Mouse (Mus musculus): ENCODE measurements at regions not wholly inside any gene's neighbourhood (a gene's known extent, or its start where the extent isn't known, plus 50 kb on each side); places are given as distances from the start of the nearest gene placed in this dataset.

DNA sequence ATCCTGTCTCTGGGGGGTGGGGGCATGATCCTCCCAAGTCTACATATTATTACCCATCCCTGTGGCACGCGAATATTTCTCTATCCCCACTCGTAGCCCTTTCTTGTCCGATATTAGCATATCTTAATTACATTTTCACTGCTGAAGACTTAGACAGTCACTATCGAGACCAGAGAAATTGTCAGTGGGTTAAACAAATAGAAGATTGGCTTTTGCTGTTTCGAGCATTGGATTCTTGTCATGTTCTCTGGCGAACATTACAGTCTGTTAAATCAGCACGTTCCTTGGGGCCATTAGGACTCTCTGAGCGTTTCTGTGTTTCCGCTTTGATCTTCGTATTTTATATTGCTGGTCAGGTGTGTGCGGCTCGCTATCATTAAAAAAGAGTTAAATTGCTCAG, 129.6 kb upstream of the Psmd7 start:
- DNase-seq (ENCODE audit: low spot score) = no peak

GRCm38 (mm10) chr8:107719656-107720055, 131.4 kb upstream of the Psmd7 start:
- DNase-seq (ENCODE audit: low spot score) = no peak

- no peak for DNase-seq (ENCODE audit: low spot score)
Observed at GRCm38 (mm10) chr8:107726716-107727115, 138.5 kb upstream of the Psmd7 start.

DNA sequence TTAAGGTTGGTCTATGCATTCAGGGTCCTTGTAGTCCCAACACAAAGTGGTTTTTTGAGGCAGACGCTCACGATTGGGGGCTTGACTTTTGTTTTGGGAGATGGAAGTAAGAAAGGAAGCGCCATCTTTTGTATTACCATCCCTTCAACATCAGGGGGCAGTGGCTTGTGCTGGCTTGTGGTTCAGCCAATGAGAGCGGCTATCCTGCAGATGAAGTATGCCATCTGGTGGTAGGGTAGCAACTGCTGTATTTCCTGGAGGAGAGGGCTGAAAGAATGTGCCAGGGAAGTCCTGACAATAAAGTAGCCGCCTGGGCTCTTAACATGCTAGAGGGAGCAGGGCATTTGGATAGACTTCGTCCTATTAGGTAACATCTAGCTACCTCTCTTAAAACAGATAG, 139.0 kb upstream of the Psmd7 start:
- DNase-seq (ENCODE audit: low spot score) = no peak

DNA sequence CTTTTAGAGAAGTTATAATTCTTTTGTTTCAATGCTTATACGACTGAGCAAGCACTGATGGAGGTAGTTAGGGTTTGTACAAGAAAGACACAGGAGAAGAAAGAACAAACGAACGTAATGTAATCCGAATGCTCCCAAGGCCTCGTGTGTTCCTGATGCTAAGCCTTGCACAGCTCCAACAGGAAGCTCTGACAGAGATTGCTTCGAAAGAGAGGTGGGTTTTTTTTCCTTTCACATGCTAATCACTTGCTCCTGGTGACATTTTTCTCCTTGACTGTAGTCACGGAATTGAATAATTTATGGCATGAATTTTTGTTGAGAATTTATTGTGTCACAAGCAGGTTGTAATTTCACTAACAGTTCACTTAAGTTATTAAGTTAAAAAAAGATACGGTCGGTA, 150.8 kb upstream of the Psmd7 start:
- DNase-seq (ENCODE audit: low spot score) = no peak

DNA sequence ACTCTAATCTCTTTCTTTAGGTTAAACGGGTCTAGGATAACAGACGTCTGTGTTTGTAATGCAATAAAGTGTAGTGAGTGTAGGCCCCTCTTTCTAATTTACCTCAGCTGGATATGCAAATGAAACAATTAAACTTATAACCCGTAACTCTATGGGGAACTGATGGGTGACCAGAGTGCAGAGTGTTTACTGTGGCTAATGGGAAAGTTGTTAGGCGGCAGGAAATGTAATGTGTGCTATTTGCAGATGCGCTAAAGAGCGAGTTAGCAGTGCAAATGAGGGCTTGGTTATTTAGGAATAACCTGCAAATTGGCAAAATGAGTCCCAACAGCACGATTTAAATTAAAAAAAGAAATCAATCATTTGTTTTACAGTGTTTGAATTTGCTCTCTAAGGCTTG, 168.8 kb upstream of the Psmd7 start:
- no peak for DNase-seq (ENCODE audit: low spot score)

DNA sequence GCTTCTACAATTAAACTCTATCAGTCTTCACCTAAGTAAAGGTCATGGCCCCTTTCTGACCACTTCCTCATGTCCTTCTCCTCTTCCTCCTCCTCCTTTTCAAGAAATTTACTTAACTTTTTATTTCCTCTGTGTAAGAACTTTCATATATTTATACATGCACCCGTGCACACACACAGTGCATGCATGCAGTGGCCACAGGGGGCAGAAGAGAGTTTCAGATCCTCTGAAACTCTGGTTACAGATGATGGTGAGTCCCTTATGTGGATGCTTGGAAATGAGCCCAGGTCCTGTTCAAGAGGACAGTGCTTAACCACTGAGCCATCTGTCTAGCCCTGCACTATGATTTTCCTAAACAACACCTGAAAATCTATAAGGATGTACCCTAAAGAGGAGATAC, 170.4 kb upstream of the Psmd7 start:
- DNase-seq (ENCODE audit: low spot score) = no peak

DNA sequence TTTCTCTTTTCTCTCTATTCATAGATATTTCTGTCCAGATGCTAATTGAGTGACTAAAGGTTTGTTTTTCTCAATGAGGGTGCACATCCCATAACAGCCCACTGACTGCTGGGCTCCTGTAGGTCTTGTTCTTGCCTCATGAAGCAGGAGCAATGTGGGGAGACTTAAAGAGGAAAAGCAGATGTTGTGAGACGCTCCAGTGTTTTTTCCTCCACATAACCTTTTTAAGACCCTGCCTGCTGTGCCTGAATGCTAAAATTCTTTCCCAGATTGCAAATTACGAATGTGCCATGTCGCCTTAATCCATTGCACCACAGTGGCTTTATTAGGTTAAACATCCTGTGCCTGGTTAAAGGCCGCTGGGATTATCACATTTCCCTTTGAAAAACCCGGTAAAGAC, 165.5 kb upstream of the Zfhx3 start:
- no peak for DNase-seq (ENCODE audit: low spot score)

- no peak for DNase-seq (ENCODE audit: low spot score)
Observed at GRCm38 (mm10) chr8:107785771-107786170, 156.7 kb upstream of the Zfhx3 start.

- no peak for DNase-seq (ENCODE audit: low spot score)
Observed at GRCm38 (mm10) chr8:107792286-107792685, 150.2 kb upstream of the Zfhx3 start.

GRCm38 (mm10) chr8:107814931-107815330, 127.5 kb upstream of the Zfhx3 start:
- no peak for DNase-seq (ENCODE audit: low spot score)

- no peak for DNase-seq (ENCODE audit: low spot score)
Observed at GRCm38 (mm10) chr8:107815775-107816174, 126.7 kb upstream of the Zfhx3 start.

DNA sequence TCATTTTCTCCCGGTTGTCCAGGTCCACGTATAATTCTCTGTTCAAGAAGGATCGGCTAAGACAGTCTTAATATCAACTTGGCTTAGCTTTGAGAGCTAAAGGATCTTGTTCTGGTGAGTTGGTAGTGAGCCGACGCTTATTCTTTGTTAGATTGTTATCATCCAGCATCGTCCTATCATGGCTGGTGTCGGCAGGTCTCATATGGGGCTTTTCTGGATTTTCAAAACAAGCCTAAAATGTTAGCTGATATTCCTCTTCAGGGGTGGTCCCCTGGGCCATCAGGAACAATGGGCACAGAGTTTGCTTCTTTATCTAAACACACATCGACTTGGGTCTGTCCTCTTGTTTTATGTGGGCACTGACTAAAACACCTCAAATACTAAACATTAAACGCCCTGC, 124.6 kb upstream of the Zfhx3 start:
- DNase-seq (ENCODE audit: low spot score) = no peak

- no peak for DNase-seq (ENCODE audit: low spot score)
Observed at GRCm38 (mm10) chr8:107820174-107820760, 122.2 kb upstream of the Zfhx3 start.

- no peak for DNase-seq (ENCODE audit: low spot score)
Observed at GRCm38 (mm10) chr8:107821522-107821921, 120.9 kb upstream of the Zfhx3 start.

GRCm38 (mm10) chr8:107824096-107824495, 118.3 kb upstream of the Zfhx3 start:
- no peak for DNase-seq (ENCODE audit: low spot score)

- DNase-seq (ENCODE audit: low spot score) = no peak
Observed at GRCm38 (mm10) chr8:107824640-107825039, 117.8 kb upstream of the Zfhx3 start.

DNA sequence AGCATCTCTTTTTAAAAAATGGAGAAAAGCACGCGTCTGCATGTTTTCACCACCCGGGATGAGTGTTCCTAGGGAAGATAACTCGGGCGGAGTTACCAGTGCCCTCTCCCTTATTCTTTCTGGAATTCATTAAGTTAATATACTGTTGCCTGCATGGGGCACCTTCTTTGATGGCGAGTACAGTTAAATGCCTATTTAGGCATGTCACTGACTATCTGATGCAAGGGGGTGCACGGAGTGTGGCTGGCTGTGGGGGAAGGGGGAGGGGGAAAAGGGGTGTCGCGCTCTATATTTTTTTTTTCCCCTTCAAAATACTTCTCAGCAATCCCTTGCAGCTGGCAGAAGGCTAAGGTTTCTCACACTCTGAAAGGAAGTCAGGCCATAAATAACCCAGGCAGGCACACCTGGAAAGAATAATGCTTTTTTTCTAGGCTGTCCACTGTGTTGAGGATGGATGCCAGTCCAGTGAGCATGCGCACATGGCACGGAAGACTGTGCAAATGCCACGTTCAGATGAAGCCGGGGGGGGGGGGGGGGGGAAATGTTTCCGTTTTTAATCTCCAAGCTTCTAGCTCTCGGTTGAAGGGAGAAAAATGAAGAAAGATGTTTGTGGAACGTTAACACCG, 114.8 kb upstream of the Zfhx3 start:
- DNase-seq (ENCODE audit: low spot score) = no peak

GRCm38 (mm10) chr8:107828541-107828940, 113.9 kb upstream of the Zfhx3 start:
- DNase-seq (ENCODE audit: low spot score) = no peak

GRCm38 (mm10) chr8:107833481-107833880, 109.0 kb upstream of the Zfhx3 start:
- DNase-seq (ENCODE audit: low spot score) = no peak

- no peak for DNase-seq (ENCODE audit: low spot score)
Observed at GRCm38 (mm10) chr8:107846141-107846540, 96.3 kb upstream of the Zfhx3 start.

DNA sequence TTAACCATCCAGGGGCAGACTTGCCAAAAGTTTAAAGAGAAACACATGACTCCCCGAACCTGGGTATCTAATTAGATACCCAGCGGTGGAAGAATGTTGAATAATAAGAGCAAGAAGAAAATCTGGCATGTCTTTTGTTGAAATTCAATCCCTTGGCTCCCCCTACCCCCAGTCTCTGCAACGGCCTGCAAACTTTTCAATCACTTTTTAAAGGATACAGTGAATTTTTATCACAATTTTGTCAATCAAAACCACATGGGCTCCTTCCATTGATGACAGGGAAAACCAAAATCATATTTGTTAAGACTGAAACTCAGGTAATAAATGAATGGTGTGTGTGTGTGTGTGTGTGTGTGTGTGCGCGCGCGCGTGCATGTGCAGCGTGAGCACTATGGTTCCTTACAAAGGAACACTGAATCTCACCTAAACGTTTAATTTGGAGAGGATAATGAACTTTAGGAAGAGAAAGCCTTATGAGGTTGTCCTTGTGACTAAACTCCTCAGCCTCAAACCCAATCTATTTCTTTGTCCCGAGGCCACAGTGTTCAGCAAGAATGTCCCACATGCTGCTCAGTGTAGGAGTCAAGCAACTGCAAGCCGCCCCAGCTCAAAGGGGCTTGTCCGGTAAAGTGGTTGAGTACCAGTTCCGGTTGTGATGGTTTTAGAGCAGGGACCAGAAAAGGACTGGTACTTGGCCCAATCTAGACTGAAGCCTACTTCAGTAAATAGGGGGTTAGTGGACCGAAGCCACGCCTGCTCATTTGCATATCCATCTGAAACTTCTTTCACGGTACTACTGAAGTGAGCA, 91.0 kb upstream of the Zfhx3 start:
- no peak for DNase-seq (ENCODE audit: low spot score)

- DNase-seq (ENCODE audit: low spot score) = no peak
Observed at GRCm38 (mm10) chr8:107859770-107860169, 82.7 kb upstream of the Zfhx3 start.
